Mouse (Mus musculus) neural tube, embryonic 14.5 days (tissue): Measurements from ENCODE around the gene Slc6a11. TPM values are rescaled to one million over a fixed set of nuclear protein-coding genes. Genes with fewer than 3 reads are reported as not detected.

Source experiments
- ATAC-seq: fragments of 200-750 bp; cut with Nextera tagmentation; 2 replicates; pipeline ENCODE4 v1.8.0; 2017; ENCODE audit warnings: low read depth, mild to moderate bottlenecking, moderate TSS enrichment, moderate library complexity
- H3K27ac ChIP-seq: fragments of 300-500 bp; sonication (generic); 2 replicates; pipeline ENCODE4 v1.5.1; 2014; ENCODE audit warnings: low read depth, mild to moderate bottlenecking, control low read depth, low read length, moderate library complexity, mixed read lengths
- H3K27me3 ChIP-seq: fragments of 300-500 bp; sonication (generic); 2 replicates; pipeline ENCODE4 v1.6.1; 2014; ENCODE audit warnings: low read length; ENCODE audit not compliant: control insufficient read depth, insufficient read depth
- H3K36me3 ChIP-seq: fragments of 300-500 bp; sonication (generic); 2 replicates; pipeline ENCODE4 v1.6.1; 2014; ENCODE audit warnings: low read length, mixed read lengths; ENCODE audit not compliant: control insufficient read depth, insufficient read depth
- H3K4me1 ChIP-seq: fragments of 300-500 bp; sonication (generic); 2 replicates; pipeline ENCODE4 v1.6.1; 2014; ENCODE audit warnings: low read length; ENCODE audit not compliant: control insufficient read depth, insufficient read depth
- H3K4me2 ChIP-seq: fragments of 300-500 bp; sonication (generic); 2 replicates; pipeline ENCODE4 v1.6.1; 2014; ENCODE audit warnings: mild to moderate bottlenecking, low read depth, low read length, control low read depth
- H3K4me3 ChIP-seq: fragments of 300-500 bp; sonication (generic); 2 replicates; pipeline ENCODE4 v1.5.1; 2014; ENCODE audit warnings: low read depth, low read length, control low read depth, mixed read lengths
- H3K9ac ChIP-seq: fragments of 300-500 bp; sonication (generic); replicated peaks from 2 replicates; pipeline ENCODE4 v1.6.1; 2014; ENCODE audit warnings: low read depth, mild to moderate bottlenecking, control low read depth, low read length, mixed read lengths
- H3K9me3 ChIP-seq: fragments of 300-500 bp; sonication (generic); 2 replicates; pipeline ENCODE4 v1.6.1; 2016; ENCODE audit warnings: low read length; ENCODE audit not compliant: control insufficient read depth
- WGBS: fragments of 180-500 bp; shearing (Covaris S2); extraction: QIAGEN DNeasy Blood & Tissue Kit; methylation state at CpG from one replicate; pipeline ENCODE4 v1.1.7; 2014; 5-methylcytosine and 5-hydroxymethylcytosine counted together
- polyA plus RNA-seq: library from polyadenylated mRNA; unstranded; fragments of >200 nt; fragmentation: Nextera tagmentation; extraction: Ambion mirVana; gene quantifications from 2 replicates; pipeline ENCODE4 v1.2.1, GENCODE M21; 2014

The Slc6a11 gene
- polyA plus RNA-seq, 1 experiment from 2014 or later, result 80.8 TPM

- H3K4me1 ChIP-seq, result no peaks in the 10 kb centered on the region
- no peak overlapping the region for H3K4me3 ChIP-seq
- H3K27ac ChIP-seq, result no peak overlapping the region
- no peak overlapping the region for H3K4me2 ChIP-seq
- ATAC-seq, result no peak
- no peak overlapping the region for H3K9ac ChIP-seq
- no peaks in the 10 kb centered on the region for H3K36me3 ChIP-seq
- no peaks in the 10 kb centered on the region for H3K27me3 ChIP-seq
- no peaks in the 10 kb centered on the region for H3K9me3 ChIP-seq
These were observed 65.0 kb downstream of the Slc6a11 start for GRCm38 (mm10) chr6:114195998-114196397.

GRCm38 (mm10) chr6:114199200-114199845 is 68.3 kb downstream of the Slc6a11 start:
- Histone ChIP-seq H3K4me1 (no peaks in the 10 kb centered on the region), H3K36me3 (no peaks in the 10 kb centered on the region), H3K4me2 (no peak overlapping the region), H3K27me3 (no peaks in the 10 kb centered on the region), H3K9ac (no peak overlapping the region), H3K27ac (no peak overlapping the region), H3K9me3 (no peaks in the 10 kb centered on the region), H3K4me3 (no peak overlapping the region)
- 54% methylated on average over 9 of the region's 9 CpGs for WGBS
- no peak for ATAC-seq

GRCm38 (mm10) chr6:114204557-114204956 is 73.5 kb downstream of the Slc6a11 start:
- H3K27ac ChIP-seq, result no peak overlapping the region
- H3K4me2 ChIP-seq, result no peak overlapping the region
- WGBS, result 93% methylated on average over 3 of the region's 3 CpGs
- no peaks in the 10 kb centered on the region for H3K36me3 ChIP-seq
- ATAC-seq, result no peak
- H3K9me3 ChIP-seq, result no peaks in the 10 kb centered on the region
- no peaks in the 10 kb centered on the region for H3K4me1 ChIP-seq
- no peak overlapping the region for H3K4me3 ChIP-seq
- H3K9ac ChIP-seq, result no peak overlapping the region
- H3K27me3 ChIP-seq, result no peaks in the 10 kb centered on the region

GRCm38 (mm10) chr6:114208296-114208695 is 77.3 kb downstream of the Slc6a11 start:
- Histone ChIP-seq H3K9ac (no peak overlapping the region), H3K4me2 (no peak overlapping the region), H3K27me3 (no peaks in the 10 kb centered on the region), H3K9me3 (no peaks in the 10 kb centered on the region), H3K36me3 (no peaks in the 10 kb centered on the region), H3K4me3 (no peak overlapping the region), H3K27ac (no peak overlapping the region), H3K4me1 (no peaks in the 10 kb centered on the region)
- 95% methylated on average over 2 of the region's 2 CpGs for WGBS
- no peak for ATAC-seq

GRCm38 (mm10) chr6:114214393-114214792 is 83.4 kb downstream of the Slc6a11 start:
- 79% methylated on average over 4 of the region's 4 CpGs for WGBS
- ATAC-seq, result no peak
- Histone ChIP-seq H3K27me3 (no peaks in the 10 kb centered on the region), H3K4me2 (no peak overlapping the region), H3K4me1 (peaks cover 11% of the 10 kb centered on the region; the same call in 1 of the 2 replicates), H3K9ac (no peak overlapping the region), H3K36me3 (no peaks in the 10 kb centered on the region), H3K27ac (no peak overlapping the region), H3K9me3 (no peaks in the 10 kb centered on the region), H3K4me3 (no peak overlapping the region)

- no peak overlapping the region for H3K4me2 ChIP-seq
- H3K36me3 ChIP-seq, result no peaks in the 10 kb centered on the region
- H3K9me3 ChIP-seq, result no peaks in the 10 kb centered on the region
- no peak overlapping the region for H3K9ac ChIP-seq
- peak overlapping the region; percentile 77 for H3K27ac ChIP-seq
- WGBS, result 29% methylated on average over 13 of the region's 13 CpGs
- ATAC-seq, result peak; percentile 89
- H3K27me3 ChIP-seq, result no peaks in the 10 kb centered on the region
- H3K4me3 ChIP-seq, result no peak overlapping the region
- H3K4me1 ChIP-seq, result peaks cover 11% of the 10 kb centered on the region; the same call in 1 of the 2 replicates
These were observed 85.8 kb downstream of the Slc6a11 start for GRCm38 (mm10) chr6:114216741-114217414.

- Histone ChIP-seq H3K4me2 (no peak overlapping the region), H3K9ac (no peak overlapping the region), H3K27ac (no peak overlapping the region), H3K4me3 (no peak overlapping the region), H3K4me1 (no peaks in the 10 kb centered on the region), H3K27me3 (no peaks in the 10 kb centered on the region), H3K9me3 (no peaks in the 10 kb centered on the region), H3K36me3 (no peaks in the 10 kb centered on the region)
- ATAC-seq, result no peak
- WGBS, result 24% methylated on average over 4 of the region's 4 CpGs
These were observed 93.4 kb downstream of the Slc6a11 start for GRCm38 (mm10) chr6:114224399-114224798.

- Histone ChIP-seq H3K4me2 (no peak overlapping the region), H3K9me3 (no peaks in the 10 kb centered on the region), H3K9ac (no peak overlapping the region), H3K27me3 (no peaks in the 10 kb centered on the region), H3K36me3 (no peaks in the 10 kb centered on the region), H3K4me3 (no peak overlapping the region), H3K27ac (no peak overlapping the region), H3K4me1 (no peaks in the 10 kb centered on the region)
- ATAC-seq, result no peak
- WGBS, result 3% methylated on average over 2 of the region's 2 CpGs
These were observed 96.3 kb downstream of the Slc6a11 start for GRCm38 (mm10) chr6:114227378-114227777.

- no peaks in the 10 kb centered on the region for H3K4me1 ChIP-seq
- H3K36me3 ChIP-seq, result no peaks in the 10 kb centered on the region
- WGBS, result 80% methylated on average over 3 of the region's 3 CpGs
- no peak overlapping the region for H3K9ac ChIP-seq
- no peak overlapping the region for H3K27ac ChIP-seq
- H3K4me2 ChIP-seq, result no peak overlapping the region
- no peak for ATAC-seq
- no peaks in the 10 kb centered on the region for H3K27me3 ChIP-seq
- no peak overlapping the region for H3K4me3 ChIP-seq
- no peaks in the 10 kb centered on the region for H3K9me3 ChIP-seq
These were observed 97.2 kb downstream of the Slc6a11 start for GRCm38 (mm10) chr6:114228196-114228595.
